Mouse (Mus musculus): ENCODE measurements around the gene Lrrc28. TPM values are rescaled to one million over a fixed set of nuclear protein-coding genes. Genes with fewer than 3 reads are reported as not detected.

Gene Lrrc28
- polyA plus RNA-seq, 1 experiment from 2014 or later, result 28.5 TPM

DNA sequence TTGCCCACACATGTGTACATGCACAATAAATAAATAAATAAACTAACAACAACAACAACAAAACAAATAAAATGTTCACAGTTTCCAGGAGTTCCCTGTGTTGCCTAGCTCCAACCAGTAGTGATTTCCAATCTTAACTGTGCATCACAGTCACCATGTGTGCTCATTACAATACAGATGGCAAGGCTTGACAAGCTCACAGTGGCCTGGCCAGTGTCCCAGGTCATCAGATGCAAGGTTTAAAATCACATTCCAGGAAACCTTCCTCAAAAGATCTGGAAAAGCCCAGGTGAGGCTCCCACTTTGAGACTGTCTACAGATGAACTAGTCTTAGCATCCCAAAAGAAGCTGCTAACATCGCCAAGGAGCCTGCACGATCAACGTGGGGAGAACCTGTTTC lies 176.9 kb downstream of the Lrrc28 start:
- Histone ChIP-seq H3K27ac (peak overlapping the region; percentile 28; the same call in 1 of the 2 replicates), H3K27me3 (replicated peaks) (no peaks in the 10 kb centered on the region; the same call in 1 of the 2 replicates), H3K4me2 (no peak overlapping the region), H3K4me1 (peaks cover 19% of the 10 kb centered on the region), H3K9me3 (no peaks in the 10 kb centered on the region), H3K4me3 (no peak overlapping the region), H3K9ac (no peak overlapping the region), H3K36me3 (replicated peaks) (no peaks in the 10 kb centered on the region)
- no peak for ATAC-seq (replicated peaks)
- 79% methylated on average over 3 of the region's 3 CpGs for WGBS

DNA sequence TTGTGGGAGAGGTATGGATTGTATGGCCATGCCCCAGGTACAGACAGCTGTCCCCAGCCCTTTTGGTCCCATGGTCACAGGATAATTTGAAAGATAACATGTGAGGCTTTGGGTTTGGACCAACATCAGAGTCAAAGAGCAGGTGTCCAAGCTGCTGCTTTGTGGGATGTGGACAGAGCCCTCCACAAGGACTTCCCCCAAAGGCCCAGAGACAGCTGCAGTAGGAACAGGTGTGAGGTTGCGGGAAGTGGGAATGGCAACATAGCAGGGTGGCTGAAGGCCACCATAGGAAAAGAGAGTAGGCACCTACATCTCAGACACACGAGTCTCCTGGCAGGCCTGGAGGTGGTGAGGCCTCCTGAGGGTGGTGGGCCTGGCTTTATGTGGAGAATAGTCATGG lies 178.7 kb downstream of the Lrrc28 start:
- Histone ChIP-seq H3K4me2 (no peak overlapping the region), H3K4me3 (no peak overlapping the region), H3K9ac (no peak overlapping the region), H3K9me3 (no peaks in the 10 kb centered on the region), H3K4me1 (peaks cover 26% of the 10 kb centered on the region), H3K36me3 (replicated peaks) (no peaks in the 10 kb centered on the region), H3K27me3 (replicated peaks) (no peaks in the 10 kb centered on the region; the same call in 1 of the 2 replicates), H3K27ac (no peak overlapping the region)
- no peak for ATAC-seq (replicated peaks)
- 92% methylated on average over 2 of the region's 2 CpGs for WGBS

DNA sequence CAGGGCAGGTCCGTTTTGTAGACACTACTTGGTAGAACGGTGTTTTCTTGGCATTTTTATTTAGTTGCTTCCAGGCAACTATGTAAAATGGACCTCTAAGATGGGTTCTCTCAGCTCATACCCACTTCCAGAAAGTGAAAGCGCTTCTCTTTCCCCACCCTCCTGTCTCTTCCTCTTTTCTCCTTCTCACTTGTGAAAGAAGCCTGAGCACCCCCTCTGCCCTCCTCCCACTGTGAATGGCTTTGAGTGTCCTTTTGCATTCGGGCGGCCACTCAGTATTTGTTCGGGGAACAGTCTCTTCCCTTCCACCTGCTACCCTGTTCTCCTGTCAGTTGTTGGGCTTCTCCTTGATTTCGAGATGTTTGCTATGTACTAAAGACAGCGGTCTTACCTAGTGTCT lies 180.4 kb downstream of the Lrrc28 start:
- no peak overlapping the region for H3K4me3 ChIP-seq
- no peaks in the 10 kb centered on the region for H3K36me3 ChIP-seq (replicated peaks)
- H3K27me3 ChIP-seq (replicated peaks), result no peaks in the 10 kb centered on the region; the same call in 1 of the 2 replicates
- peaks cover 26% of the 10 kb centered on the region for H3K4me1 ChIP-seq
- no peak overlapping the region for H3K9ac ChIP-seq
- WGBS, result 91% methylated on average over 8 of the region's 8 CpGs
- no peaks in the 10 kb centered on the region for H3K9me3 ChIP-seq
- H3K4me2 ChIP-seq, result no peak overlapping the region
- no peak for ATAC-seq (replicated peaks)
- H3K27ac ChIP-seq, result no peak overlapping the region

DNA sequence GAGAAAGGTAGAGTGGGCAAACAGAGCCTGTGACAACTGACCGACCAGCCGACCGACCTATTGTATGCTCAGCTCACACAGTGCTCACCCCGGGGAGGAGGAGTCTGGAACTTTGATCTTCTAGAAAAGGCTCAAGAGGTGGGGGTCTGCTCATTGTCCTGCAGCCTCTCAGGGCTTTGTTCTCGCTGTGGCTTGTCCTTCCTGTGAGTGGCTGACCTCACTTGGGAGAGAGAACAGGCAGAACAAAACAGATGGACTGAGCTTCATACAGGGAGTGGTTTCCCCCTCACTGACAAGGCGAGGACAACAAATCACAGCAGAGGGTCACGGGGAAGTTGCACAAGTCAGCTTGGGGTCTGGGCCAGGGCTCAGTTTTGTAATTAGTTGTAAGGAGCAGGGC lies 181.5 kb downstream of the Lrrc28 start:
- ATAC-seq (replicated peaks), result 0 out of 2 replicates have a peak, but pooled peaks have one; percentile 27
- no peaks in the 10 kb centered on the region for H3K9me3 ChIP-seq
- H3K4me2 ChIP-seq, result no peak overlapping the region
- WGBS, result 7% methylated on average over 7 of the region's 7 CpGs
- H3K9ac ChIP-seq, result no peak overlapping the region
- H3K27me3 ChIP-seq (replicated peaks), result no peaks in the 10 kb centered on the region; the same call in 1 of the 2 replicates
- H3K4me3 ChIP-seq, result no peak overlapping the region
- H3K4me1 ChIP-seq, result peaks cover 17% of the 10 kb centered on the region; the same call in 1 of the 2 replicates
- no peaks in the 10 kb centered on the region for H3K36me3 ChIP-seq (replicated peaks)
- no peak overlapping the region for H3K27ac ChIP-seq

Other genes with a start within 250 kb of the Lrrc28 start
- 7.5 and 7.7 TPM in 2 replicates for gene Ttc23, start 2.1 kb upstream of the Lrrc28 start, polyA plus RNA-seq (2015; fragmentation: Nextera tagmentation; extraction: Ambion mirVana)
- gene Synm, start 114.5 kb upstream of the Lrrc28 start, polyA plus RNA-seq (2015; fragmentation: Nextera tagmentation; extraction: Ambion mirVana), result 4.6 and 5.0 TPM in 2 replicates